Mouse (Mus musculus): ENCODE results near the gene Noxo1.
"Not testable (repeated sequence)": the region's sequence is repeated elsewhere in the genome, so short reads cannot be mapped to it uniquely, and the experiment has no call there.

The Noxo1 gene

GRCm38 (mm10) chr17:24720616-24721015 lies 24.6 kb downstream of the Noxo1 start:
- not testable (repeated sequence) for DNase-seq (ENCODE audit: low spot score)

DNA sequence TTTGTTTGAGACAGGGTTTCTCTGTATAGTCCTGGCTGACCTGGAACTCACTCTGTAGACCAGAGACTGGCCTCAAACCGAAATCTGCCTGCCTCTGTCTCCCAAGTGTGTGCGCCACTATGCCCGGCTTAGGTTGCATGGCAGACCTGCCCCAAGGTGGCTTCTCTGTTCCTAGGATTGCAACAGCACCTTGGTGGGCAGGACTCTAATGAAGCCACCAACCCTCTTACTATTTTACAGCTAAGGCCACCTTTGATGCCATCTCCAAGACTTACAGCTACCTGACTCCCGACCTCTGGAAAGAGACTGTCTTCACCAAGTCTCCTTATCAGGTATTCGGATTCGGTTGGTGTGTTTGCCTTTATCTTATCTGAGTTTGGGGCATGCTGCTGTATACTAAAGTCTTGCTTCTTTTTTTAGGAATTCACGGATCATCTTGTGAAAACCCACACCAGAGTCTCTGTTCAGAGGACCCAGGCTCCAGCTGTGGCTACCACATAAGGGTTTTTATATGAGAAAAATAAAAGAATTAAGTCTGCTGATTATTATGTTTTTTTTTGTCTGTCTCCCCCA lies 25.4 kb downstream of the Noxo1 start:
- not testable (repeated sequence) for DNase-seq (ENCODE audit: low spot score)

GRCm38 (mm10) chr17:24722220-24722924 lies 26.3 kb downstream of the Noxo1 start:
- no peak for DNase-seq (ENCODE audit: low spot score)

DNA sequence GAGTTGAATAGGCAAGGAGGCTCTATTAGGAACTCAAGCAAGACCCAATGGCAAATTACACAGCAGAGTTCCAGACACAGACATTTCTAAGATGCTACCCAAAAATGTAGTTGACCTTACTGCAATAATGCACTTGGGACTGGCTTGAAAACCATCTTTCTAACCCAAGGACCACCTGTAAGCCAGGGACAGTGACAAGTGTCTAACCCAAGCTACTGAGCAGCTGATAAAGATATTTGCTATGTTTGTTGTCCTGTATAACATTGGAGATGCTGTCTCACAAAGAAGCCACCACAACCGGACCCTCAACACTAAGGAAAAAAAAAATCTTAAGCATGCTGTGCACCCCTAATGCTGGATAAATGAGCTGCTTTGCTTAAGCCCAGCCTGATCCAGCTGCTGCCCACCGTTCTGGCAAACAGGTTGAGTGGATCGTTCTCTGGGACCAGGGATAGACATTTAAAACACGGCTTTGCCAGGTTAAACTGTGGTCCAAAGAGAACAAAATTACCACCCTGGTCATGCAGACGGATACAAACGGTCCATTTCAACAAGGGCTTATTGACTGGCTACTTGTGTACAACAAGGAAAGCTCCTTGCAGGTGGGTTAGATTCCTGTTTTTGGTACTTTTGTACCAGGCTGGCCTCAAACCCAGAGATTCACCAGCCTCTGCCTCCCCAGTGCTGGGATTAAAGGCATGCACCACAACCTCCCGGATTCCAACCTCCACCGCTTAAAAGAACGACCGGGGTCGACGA lies 27.3 kb downstream of the Noxo1 start:
- no peak for DNase-seq (ENCODE audit: low spot score)

DNA sequence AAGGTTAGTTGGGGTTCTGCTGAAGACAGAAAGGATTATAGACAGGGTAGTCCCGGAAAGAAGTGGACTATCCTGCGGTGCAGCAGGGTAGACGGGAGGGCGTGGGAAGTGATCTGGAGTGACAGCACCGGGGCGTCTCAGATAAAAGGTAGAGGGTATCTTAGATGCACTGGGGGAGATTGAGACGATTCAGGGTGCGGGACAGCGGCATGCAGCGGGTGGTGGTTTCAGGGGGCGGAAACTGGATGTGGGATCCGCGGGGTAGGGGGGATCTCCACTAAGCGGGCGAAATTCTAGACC lies 27.8 kb downstream of the Noxo1 start:
- DNase-seq (ENCODE audit: low spot score) = no peak

DNA sequence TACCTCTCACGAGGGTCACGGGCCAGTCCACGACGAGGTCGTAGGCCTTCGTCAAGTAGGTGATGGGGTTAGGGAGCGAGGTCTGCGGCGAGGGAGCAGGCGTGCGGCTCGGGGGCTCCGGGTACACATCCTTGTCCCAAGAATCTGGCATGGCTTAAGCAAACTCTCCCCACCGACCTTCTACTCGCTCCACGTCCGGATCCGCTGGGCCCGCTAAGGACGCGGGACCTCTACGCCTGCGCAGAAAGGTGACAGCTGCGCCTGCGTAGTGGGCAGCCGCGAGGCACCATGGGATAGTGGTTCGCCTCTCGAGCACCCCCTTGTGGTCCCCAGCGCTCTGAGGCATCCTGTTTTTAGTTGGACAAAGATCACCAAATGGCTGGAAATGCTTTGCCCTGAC lies 28.1 kb downstream of the Noxo1 start, which contains the start of gene Ndufb10:
TSS of gene Ndufb10 (minus strand) at position 295 of the 400 bp plus-strand sequence.
- peak; percentile 93 for DNase-seq (ENCODE audit: low spot score)

GRCm38 (mm10) chr17:24725637-24726390 lies 29.8 kb downstream of the Noxo1 start:
- DNase-seq (ENCODE audit: low spot score) = no peak

GRCm38 (mm10) chr17:24727618-24728017 lies 31.6 kb downstream of the Noxo1 start, which contains the start of gene Rpl3l:
Gene Rpl3l (plus strand): TSS chr17:24727820.
- DNase-seq (ENCODE audit: low spot score) = no peak

DNA sequence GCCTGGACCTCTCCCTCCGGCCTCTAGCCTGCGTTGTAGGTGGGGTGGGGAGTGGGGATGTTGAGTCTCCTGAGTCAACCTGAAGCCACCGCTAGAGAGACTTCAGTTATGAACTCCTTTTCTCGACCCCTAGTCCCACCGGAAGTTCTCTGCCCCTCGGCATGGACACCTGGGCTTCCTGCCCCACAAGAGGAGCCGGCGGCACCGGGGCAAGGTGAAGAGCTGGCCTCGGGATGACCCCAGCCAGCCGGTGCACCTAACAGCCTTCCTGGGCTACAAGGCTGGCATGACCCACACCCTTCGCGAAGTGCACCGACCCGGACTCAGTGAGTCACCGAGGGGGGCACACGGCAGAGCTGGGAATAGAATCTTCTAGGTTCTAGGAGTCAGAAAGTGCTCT lies 32.1 kb downstream of the Noxo1 start:
- no peak for DNase-seq (ENCODE audit: low spot score)

DNA sequence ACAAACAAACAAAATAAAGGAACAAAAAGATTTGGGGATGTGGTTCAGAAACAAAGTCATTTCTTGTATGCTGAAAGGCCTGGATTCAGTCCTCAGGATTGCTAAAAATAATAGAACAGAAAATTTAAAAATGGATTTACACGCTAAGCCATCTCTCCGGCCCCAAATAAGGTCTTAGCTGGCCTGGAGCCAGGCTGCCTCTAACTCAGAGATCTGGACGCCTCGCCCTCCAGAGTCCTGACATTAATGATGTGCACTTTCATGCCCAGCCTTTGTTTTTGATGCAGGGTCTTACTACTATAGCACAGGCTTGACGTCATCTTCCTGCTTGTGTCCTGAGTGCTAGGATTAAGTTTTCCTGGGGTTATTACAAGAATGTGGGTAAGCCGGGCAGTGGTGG lies 33.0 kb downstream of the Noxo1 start:
- DNase-seq (ENCODE audit: low spot score) = no peak

GRCm38 (mm10) chr17:24730787-24731186 lies 34.8 kb downstream of the Noxo1 start:
- DNase-seq (ENCODE audit: low spot score) = no peak

- DNase-seq (ENCODE audit: low spot score) = no peak
Observed at GRCm38 (mm10) chr17:24732233-24732935, 36.4 kb downstream of the Noxo1 start.

DNA sequence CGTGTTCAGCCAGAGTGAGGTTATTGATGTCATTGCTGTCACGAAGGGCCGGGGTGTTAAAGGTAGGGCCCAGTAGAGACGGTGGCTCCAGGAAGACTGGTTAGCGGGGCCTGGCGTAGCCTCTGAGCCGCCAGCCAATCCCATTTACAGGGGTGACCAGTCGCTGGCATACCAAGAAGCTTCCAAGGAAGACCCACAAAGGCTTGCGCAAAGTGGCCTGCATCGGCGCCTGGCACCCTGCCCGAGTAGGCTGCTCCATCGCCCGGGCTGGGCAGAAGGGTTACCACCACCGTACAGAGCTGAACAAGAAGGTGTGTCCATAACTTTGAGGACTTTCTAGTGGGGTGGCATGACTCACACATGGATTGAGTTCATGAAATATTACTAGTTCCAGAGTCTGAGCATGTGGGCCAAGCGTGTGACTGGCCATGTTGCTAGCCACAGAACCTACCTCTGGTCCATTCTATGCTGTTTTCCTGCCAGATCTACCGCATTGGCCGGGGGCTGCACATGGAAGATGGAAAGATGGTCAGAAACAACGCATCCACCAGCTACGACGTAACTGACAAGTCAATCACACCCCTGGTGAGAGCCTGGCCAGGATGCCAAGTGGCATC lies 37.5 kb downstream of the Noxo1 start:
- DNase-seq (ENCODE audit: low spot score) = no peak

DNA sequence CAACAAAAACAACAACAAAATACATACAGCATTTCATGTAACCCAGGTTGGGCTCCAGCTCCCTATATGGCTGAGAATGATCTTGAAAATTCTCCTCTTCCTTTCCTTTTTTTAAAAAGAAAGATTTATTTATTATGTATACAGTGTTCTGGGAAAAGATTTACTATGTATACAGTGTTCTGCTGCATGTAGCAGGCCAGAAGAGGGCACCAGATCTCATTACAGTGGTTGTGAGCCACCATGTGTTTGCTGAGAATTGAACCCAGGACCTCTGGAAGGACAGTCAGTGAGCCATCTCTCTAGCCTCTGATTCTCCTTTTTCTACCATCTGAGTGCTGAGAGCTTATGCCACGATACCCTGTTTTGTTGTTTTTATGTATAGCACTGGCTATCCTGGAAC lies 38.5 kb downstream of the Noxo1 start:
- DNase-seq (ENCODE audit: low spot score) = no peak

- no peak for DNase-seq (ENCODE audit: low spot score)
Observed at GRCm38 (mm10) chr17:24735446-24735845, 39.4 kb downstream of the Noxo1 start.

GRCm38 (mm10) chr17:24736330-24737051 lies 40.5 kb downstream of the Noxo1 start, which contains the start of gene Msrb1:
Gene Msrb1 (plus strand): TSS chr17:24736642.
- DNase-seq (ENCODE audit: low spot score) = peak; percentile 91

GRCm38 (mm10) chr17:24737135-24737810 lies 41.2 kb downstream of the Noxo1 start:
- no peak for DNase-seq (ENCODE audit: low spot score)

DNA sequence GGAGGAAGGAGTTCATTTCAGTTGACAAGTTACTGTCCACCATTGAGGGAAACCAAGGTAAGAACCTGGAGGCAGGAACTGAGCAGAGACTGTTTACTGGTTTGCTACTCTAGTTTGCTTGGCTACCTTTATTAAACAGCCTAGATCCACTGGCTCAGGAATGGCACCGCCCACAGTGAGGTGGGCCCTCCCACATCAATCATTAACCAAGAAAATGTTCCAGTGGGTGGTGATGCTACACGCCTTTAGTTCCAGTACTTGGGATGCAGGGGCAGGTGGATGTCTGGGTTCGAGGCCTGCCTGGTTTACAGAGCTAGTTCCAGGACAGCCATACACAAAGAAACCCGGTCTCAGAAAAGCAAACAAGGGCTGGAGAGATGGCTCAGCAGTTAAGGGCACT lies 42.2 kb downstream of the Noxo1 start:
- DNase-seq (ENCODE audit: low spot score) = no peak

- no peak for DNase-seq (ENCODE audit: low spot score)
Observed at GRCm38 (mm10) chr17:24739926-24740325, 43.9 kb downstream of the Noxo1 start.

DNA sequence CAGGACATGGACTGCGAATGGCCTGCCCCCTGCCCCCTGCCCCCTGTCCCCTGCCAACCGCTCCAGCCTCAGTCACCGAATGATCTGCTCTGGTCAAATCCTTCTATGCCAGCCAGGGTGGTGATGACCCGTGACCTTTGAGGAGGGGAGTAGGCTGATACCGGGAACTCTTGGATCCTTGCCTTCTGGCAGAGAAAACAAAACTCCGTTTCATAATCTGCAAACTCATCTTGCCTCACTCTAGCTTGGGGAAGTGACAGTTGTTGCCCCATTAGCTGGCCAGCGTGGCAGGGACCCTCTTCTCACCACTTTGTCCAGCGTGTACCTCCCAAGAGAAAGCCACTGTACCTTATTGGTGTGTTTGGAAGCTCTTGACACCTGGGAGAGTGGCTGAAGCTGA lies 46.3 kb downstream of the Noxo1 start:
- no peak for DNase-seq (ENCODE audit: low spot score)
